Mouse (Mus musculus) embryonic facial prominence, embryonic 14.5 days (tissue): ENCODE measurements around the gene Lexm. TPM values are rescaled to one million over a fixed set of nuclear protein-coding genes. Genes with fewer than 3 reads are reported as not detected.

ENCODE experiments used
- ATAC-seq: fragments of 200-750 bp; cut with Nextera tagmentation; 2 replicates; pipeline ENCODE4 v1.8.0; 2017; ENCODE audit warnings: low read depth, moderate number of reproducible peaks, moderate TSS enrichment
- DNase-seq: peaks from one replicate; pipeline ENCODE4 v3.0.0-alpha.2; 2015; ENCODE audit warnings: low spot score
- H3K27ac ChIP-seq: fragments of 300-500 bp; sonication (generic); replicated peaks from 2 replicates; pipeline ENCODE4 v1.5.1; 2014; ENCODE audit warnings: low read depth, mild to moderate bottlenecking, low read length, moderate library complexity
- H3K27me3 ChIP-seq: fragments of 300-500 bp; sonication (generic); replicated peaks from 2 replicates; pipeline ENCODE4 v1.6.1; 2014; ENCODE audit warnings: low read length; ENCODE audit not compliant: control insufficient read depth, insufficient read depth
- H3K36me3 ChIP-seq: fragments of 300-500 bp; sonication (generic); 2 replicates; pipeline ENCODE4 v1.6.1; 2014; ENCODE audit warnings: low read length, mixed read lengths; ENCODE audit not compliant: control insufficient read depth, insufficient read depth
- H3K4me1 ChIP-seq: fragments of 300-500 bp; sonication (generic); 2 replicates; pipeline ENCODE4 v1.6.1; 2014; ENCODE audit warnings: antibody characterized with exemption, low read length; ENCODE audit not compliant: control insufficient read depth, insufficient read depth
- H3K4me2 ChIP-seq: fragments of 300-500 bp; sonication (generic); 2 replicates; pipeline ENCODE4 v1.6.1; 2014; ENCODE audit warnings: low read depth, mild to moderate bottlenecking, low read length, moderate library complexity, mixed read lengths
- H3K4me3 ChIP-seq: fragments of 300-500 bp; sonication (generic); 2 replicates; pipeline ENCODE4 v1.5.1; 2014; ENCODE audit warnings: low read depth, mild to moderate bottlenecking, low read length
- H3K9ac ChIP-seq: fragments of 300-500 bp; sonication (generic); 2 replicates; pipeline ENCODE4 v1.6.1; 2014; ENCODE audit warnings: low read depth, mild to moderate bottlenecking, low read length, moderate library complexity, mixed read lengths
- H3K9me3 ChIP-seq: fragments of 300-500 bp; sonication (generic); 2 replicates; pipeline ENCODE4 v1.6.1; 2016; ENCODE audit warnings: low read length; ENCODE audit not compliant: control insufficient read depth
- WGBS: fragments of 180-500 bp; shearing (Covaris S2); extraction: QIAGEN DNeasy Blood & Tissue Kit; methylation state at CpG from one replicate; pipeline ENCODE4 v1.1.7; 2014; 5-methylcytosine and 5-hydroxymethylcytosine counted together
- polyA plus RNA-seq: library from polyadenylated mRNA; unstranded; fragments of >200 nt; fragmentation: Nextera tagmentation; extraction: Ambion mirVana; gene quantifications from 2 replicates; pipeline ENCODE4 v1.2.1, GENCODE M21; 2014

Lexm gene
- polyA plus RNA-seq, 1 experiment from 2014 or later: not detected

DNA sequence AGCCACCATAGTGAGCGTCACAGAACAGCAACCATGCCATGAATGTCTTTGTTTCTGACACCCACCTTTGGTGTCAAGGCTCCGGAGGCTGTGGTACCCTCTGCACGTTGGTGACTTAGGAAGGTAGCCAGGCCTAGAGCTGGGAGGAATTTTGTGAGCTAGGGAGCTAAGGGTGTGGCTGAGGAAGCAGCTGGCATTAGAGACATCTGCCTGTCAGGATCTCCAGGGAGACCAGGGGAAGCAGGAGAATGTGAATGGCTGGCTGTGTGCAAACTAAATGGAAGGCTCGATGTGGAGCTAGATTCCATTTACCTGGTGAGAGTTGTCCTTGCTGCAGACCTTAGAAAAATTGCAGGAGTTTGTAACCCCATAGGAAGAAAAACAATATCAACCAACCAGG, 32.4 kb downstream of the Lexm start:
- no peaks in the 10 kb centered on the region for H3K9me3 ChIP-seq
- H3K27me3 ChIP-seq: no peaks in the 10 kb centered on the region
- H3K4me3 ChIP-seq: no peak overlapping the region
- H3K4me1 ChIP-seq: no peaks in the 10 kb centered on the region
- no peak overlapping the region for H3K9ac ChIP-seq
- ATAC-seq: no peak
- no peak overlapping the region for H3K4me2 ChIP-seq
- DNase-seq: no peak
- H3K27ac ChIP-seq: no peak overlapping the region
- WGBS: 86% methylated on average over 4 of the region's 4 CpGs
- H3K36me3 ChIP-seq: peaks cover 85% of the 10 kb centered on the region

DNA sequence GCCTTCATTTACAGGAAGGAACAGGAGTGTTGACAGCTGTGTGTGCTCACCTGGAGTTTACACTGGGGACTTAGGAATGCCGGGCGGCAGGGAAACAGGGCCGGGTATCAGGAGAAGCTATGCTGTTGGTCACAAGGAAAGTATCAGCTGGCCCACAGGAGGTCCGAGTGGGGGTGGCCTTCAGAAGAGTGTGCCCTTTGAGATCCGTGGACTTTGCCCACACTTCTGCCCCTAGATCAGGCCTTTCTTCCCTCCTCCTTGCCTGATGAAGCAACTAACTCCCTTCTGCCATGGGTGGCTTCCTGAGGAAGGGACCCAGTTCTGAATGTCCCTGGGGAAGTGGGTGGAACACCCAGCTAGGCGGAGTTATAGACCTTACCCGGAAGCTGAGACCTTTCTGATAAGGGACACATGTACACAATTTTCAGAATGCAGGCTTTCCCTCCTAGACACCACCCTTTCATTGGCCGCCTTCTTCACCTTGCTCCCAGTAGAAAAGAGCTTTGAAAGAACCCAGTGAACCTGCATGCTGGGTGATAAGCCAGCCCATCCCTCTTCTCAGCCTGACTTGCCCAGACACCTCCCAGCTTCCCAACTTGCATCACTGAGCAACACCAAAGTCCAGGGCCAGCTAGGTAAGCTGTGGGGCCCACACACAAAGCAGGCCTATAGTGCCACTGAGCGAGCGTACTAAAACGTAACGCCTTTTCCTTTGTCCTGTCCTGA, 34.5 kb downstream of the Lexm start:
- Histone ChIP-seq H3K9me3 (no peaks in the 10 kb centered on the region), H3K4me2 (no peak overlapping the region), H3K9ac (no peak overlapping the region), H3K27ac (no peak overlapping the region), H3K36me3 (peaks cover 87% of the 10 kb centered on the region), H3K27me3 (no peaks in the 10 kb centered on the region), H3K4me3 (no peak overlapping the region), H3K4me1 (no peaks in the 10 kb centered on the region)
- ATAC-seq (no peak), DNase-seq (no peak)
- WGBS: 76% methylated on average over 12 of the region's 12 CpGs

DNA sequence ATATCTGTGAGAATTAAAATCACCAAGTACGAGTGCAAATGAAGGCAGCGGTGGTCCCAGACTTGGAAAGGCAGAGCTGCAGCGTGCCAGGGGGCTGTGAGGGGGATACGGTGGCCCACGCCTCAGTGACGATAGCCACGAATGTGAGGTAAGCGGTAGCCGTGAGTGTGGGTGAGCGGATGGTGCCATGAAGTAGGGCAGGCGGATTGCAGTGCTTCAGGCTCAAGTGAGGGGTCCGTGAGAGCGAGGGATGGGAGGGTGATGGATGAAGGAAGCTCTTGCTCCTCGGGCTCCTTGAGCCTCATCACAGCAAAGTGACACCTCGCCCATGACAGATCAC, 35.2 kb downstream of the Lexm start:
- DNase-seq (no peak), ATAC-seq (no peak)
- WGBS: 96% methylated on average over 14 of the region's 15 CpGs
- H3K36me3 ChIP-seq: peaks cover 82% of the 10 kb centered on the region
- H3K9ac ChIP-seq: no peak overlapping the region
- H3K4me3 ChIP-seq: no peak overlapping the region
- no peaks in the 10 kb centered on the region for H3K27me3 ChIP-seq
- H3K9me3 ChIP-seq: no peaks in the 10 kb centered on the region
- H3K27ac ChIP-seq: no peak overlapping the region
- H3K4me1 ChIP-seq: no peaks in the 10 kb centered on the region
- H3K4me2 ChIP-seq: no peak overlapping the region

DNA sequence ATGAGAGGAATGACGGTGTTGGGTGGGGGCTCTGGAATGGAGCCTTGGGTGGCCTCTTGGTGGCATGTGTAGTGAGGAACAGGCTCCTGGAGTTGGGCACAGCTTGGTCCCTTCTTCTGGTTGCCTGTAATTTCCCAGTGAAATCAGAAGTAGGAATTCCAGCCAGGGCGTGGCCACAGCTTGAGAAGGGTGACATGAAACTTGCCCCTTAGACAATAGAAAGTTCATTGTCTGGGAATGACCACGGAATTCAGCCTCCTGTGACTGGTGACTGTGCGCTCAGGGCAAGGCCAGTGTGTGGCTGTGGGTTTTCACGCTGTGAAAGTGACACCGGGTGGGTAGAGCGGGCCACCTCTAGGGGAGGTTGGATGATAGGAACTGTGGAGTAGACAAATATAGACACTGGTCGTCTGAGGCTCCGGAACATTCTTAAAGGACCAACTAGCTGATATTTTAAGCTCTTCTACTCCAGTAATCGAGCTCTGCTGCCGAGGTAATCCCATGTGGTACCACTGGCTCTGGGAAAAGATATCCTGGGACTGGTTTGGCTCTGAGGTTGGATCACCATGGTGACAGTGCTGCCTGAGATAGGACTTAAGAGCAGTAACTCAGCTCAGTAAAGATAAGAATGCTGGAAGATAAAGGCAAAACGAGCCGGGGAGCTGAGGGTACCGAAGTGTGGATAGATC, 35.7 kb downstream of the Lexm start:
- H3K9me3 ChIP-seq: no peaks in the 10 kb centered on the region
- 89% methylated on average over 14 of the region's 14 CpGs for WGBS
- H3K4me3 ChIP-seq: no peak overlapping the region
- peaks cover 82% of the 10 kb centered on the region for H3K36me3 ChIP-seq
- H3K27ac ChIP-seq: no peak overlapping the region
- DNase-seq (no peak), ATAC-seq (no peak)
- H3K9ac ChIP-seq: no peak overlapping the region
- no peaks in the 10 kb centered on the region for H3K4me1 ChIP-seq
- H3K4me2 ChIP-seq: no peak overlapping the region
- no peaks in the 10 kb centered on the region for H3K27me3 ChIP-seq

DNA sequence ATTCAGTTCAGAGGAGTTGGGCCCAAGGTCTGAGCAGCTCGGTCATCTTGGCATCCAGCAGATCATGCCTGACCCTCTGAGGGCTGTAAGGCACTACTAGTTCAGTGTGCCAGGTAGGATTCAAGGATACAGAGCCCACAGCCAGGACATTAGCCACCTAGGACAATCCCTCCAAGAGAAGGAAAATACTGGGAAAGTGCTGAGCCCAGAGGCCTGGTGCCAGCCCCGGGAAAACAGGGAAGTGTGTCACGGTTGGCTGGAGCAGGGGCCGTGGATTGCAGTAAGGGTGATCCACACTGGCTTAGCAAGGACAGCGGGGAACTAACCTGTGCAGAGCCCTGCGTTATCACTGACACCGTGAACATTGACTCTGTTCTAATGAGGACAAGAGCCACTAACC, 39.5 kb downstream of the Lexm start:
- H3K4me3 ChIP-seq: no peak overlapping the region
- no peak overlapping the region for H3K9ac ChIP-seq
- no peaks in the 10 kb centered on the region for H3K4me1 ChIP-seq
- H3K4me2 ChIP-seq: no peak overlapping the region
- no peaks in the 10 kb centered on the region for H3K27me3 ChIP-seq
- 79% methylated on average over 6 of the region's 7 CpGs for WGBS
- no peaks in the 10 kb centered on the region for H3K9me3 ChIP-seq
- no peak overlapping the region for H3K27ac ChIP-seq
- DNase-seq: no peak
- ATAC-seq: no peak
- peaks cover 79% of the 10 kb centered on the region for H3K36me3 ChIP-seq

DNA sequence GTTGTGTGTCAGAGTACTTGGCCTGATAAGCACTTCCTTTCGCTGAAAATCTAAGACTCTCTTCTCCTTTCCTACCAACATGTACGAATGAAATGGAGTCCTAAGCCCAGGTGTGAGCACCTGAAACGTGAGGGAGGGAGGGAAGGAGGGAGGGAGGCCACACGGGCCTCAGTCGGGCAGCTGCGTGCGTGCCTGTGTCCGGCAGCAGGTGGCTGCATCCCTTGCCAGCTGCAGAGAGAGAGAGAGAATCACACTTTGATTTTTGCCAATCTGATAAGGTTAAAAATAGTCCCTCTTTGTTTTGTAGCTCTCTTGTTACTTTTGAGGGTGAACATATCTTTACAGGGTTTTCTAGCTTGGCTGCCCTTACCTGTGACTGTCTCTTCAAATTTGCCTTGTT, 42.0 kb downstream of the Lexm start:
- Histone ChIP-seq H3K27ac (no peak overlapping the region), H3K4me3 (no peak overlapping the region), H3K9ac (no peak overlapping the region), H3K36me3 (peaks cover 70% of the 10 kb centered on the region), H3K27me3 (no peaks in the 10 kb centered on the region), H3K9me3 (no peaks in the 10 kb centered on the region), H3K4me2 (no peak overlapping the region), H3K4me1 (no peaks in the 10 kb centered on the region)
- ATAC-seq: no peak
- WGBS: 78% methylated on average over 8 of the region's 8 CpGs
- DNase-seq: no peak

DNA sequence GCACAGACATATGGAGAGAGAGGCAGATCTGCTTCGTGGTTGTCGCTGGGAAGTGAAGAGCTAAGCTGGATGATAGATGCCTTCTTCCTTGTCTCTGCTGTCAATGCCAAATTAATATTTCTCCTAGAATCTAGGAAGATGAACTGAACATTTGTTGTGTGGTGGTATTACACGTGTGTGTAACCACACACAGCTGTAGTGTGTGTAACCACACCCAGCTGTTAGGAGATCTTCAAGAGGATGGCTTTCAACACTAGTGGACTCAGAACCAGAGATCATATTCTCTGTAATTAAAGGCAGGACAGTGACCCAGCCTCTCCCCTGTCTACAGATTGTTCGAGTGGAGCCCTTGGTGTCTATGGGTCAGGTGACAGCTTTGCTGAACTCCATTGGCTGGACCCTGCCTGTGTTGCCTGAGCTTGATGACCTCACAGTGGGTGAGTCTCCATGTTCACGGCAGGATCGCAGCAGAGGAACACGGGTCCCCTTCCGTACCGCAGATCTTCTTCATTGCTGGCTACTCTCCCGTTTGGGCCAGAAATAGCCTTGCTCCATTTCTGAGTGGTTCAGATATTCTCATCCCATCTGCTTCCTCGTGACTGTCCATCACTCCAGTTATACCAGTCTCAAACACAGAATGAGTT, 45.8 kb downstream of the Lexm start:
- Histone ChIP-seq H3K4me1 (no peaks in the 10 kb centered on the region), H3K27me3 (no peaks in the 10 kb centered on the region), H3K36me3 (peaks cover 68% of the 10 kb centered on the region), H3K9ac (no peak overlapping the region), H3K4me2 (no peak overlapping the region), H3K27ac (no peak overlapping the region), H3K9me3 (no peaks in the 10 kb centered on the region), H3K4me3 (no peak overlapping the region)
- DNase-seq: no peak
- ATAC-seq: no peak
- 82% methylated on average over 11 of the region's 11 CpGs for WGBS

DNA sequence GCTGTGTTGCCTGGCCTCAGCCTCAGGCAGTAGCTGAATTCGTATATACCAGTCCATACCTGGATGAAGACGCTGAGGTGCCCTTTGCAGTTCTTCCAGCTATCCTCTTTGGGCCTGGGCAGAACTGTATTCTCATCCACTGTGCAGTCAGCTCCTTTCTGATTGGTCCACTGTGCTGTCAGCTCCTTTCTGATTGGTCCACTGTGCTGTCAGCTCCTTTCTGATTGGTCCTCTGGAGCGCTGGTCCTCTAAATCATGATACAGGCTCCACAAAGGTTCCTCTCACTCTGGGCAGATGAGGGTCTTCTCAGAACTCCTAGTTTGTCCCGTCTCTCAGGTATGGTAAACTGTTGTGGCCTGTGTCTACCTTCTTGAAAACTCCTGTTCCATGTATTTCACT, 47.4 kb downstream of the Lexm start:
- no peaks in the 10 kb centered on the region for H3K27me3 ChIP-seq
- DNase-seq (no peak), ATAC-seq (no peak)
- H3K4me2 ChIP-seq: no peak overlapping the region
- H3K4me1 ChIP-seq: no peaks in the 10 kb centered on the region
- no peaks in the 10 kb centered on the region for H3K9me3 ChIP-seq
- H3K9ac ChIP-seq: no peak overlapping the region
- H3K4me3 ChIP-seq: no peak overlapping the region
- no peak overlapping the region for H3K27ac ChIP-seq
- H3K36me3 ChIP-seq: peaks cover 77% of the 10 kb centered on the region
- WGBS: 92% methylated on average over 4 of the region's 4 CpGs
